9 mouse cellular contexts compared by ENCODE assay signal in the genomic region with DNA sequence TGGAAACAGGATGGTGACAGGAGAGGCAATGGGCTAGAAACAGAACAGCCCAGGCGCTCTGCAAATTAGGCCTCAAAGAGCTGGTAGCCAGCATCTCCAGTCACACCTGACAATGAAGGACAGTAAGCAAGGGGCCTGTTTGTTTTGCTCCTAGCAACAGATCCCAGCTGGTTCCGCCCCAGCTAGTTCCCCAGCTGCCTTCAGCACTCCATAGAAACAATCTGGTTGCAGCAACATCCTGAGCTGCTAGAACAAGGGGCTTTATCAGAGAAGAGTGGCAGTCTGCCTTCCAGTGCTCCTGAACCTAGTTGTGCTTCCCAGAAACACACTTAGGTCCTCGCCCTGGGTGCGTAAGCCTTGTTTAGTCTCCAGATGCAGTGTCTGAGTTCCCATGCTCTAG. TPM values are rescaled to one million over a fixed set of nuclear protein-coding genes. Genes with fewer than 3 reads are reported as not detected.
DNase-seq lines count a peak whose midpoint lies in the region; ATAC-seq lines count a peak whose summit lies in the region.
"Had no signal": no experiment of that assay in that cellular context is flagged by ENCODE, and none has a peak within 500 bp of the region (broad histone marks: within the 10 kb centered on the region; RNA-seq: fewer than 3 reads in every experiment).

No protein-coding gene starts in this region.

- intact Hi-C loops in heart, postnatal 14 days (cut with DNase I): loop anchor here (2.0 to 10.0 kb wide), 2 partner anchors 34 to 114 kb away; no protein-coding TSS in a partner anchor

- H3K9me3 ChIP-seq in midbrain, embryonic 11.5 days (ENCODE audit: control insufficient read depth, low read length): no peaks in the 10 kb centered on the region
- no peaks in the 10 kb centered on the region for H3K9me3 ChIP-seq in midbrain, embryonic 13.5 days
- H3K9me3 ChIP-seq in midbrain, embryonic 14.5 days (ENCODE audit: control insufficient read depth, low read length): no peaks in the 10 kb centered on the region
- H3K9me3 ChIP-seq: kidney, embryonic 15.5 days; limb, embryonic 13.5 days had no signal

- H3K4me3 ChIP-seq in midbrain, embryonic 11.5 days (ENCODE audit: low read depth, low read length): no peak overlapping the region
- no peak overlapping the region for H3K4me3 ChIP-seq in midbrain, embryonic 13.5 days (replicated peaks)
- H3K4me3 ChIP-seq in midbrain, embryonic 14.5 days (replicated peaks; ENCODE audit: low read depth, low read length): no peak overlapping the region
- H3K4me3 ChIP-seq: kidney, embryonic 15.5 days; limb, embryonic 13.5 days had no signal

- peak; percentile 86 for DNase-seq in midbrain, embryonic 11.5 days (ENCODE audit: low spot score, missing footprints)
- DNase-seq in heart, adult 18-20 months: peak; percentile 33 to 35
- DNase-seq in heart, postnatal 14 days: peak; percentile 35 to 48
- DNase-seq in midbrain, embryonic 14.5 days: peak; percentile 49
- no peak for DNase-seq in gastrocnemius, adult 18-20 months (ENCODE audit: low spot score)
- no peak for DNase-seq in frontal cortex, postnatal 25 days (ENCODE audit: low spot score in 2 of 2)

- WGBS in midbrain, embryonic 11.5 days: 30% methylated on average over 4 of the region's 4 CpGs
- 34% methylated on average over 4 of the region's 4 CpGs for WGBS in midbrain, embryonic 13.5 days
- 19% methylated on average over 4 of the region's 4 CpGs for WGBS in midbrain, embryonic 14.5 days

- peaks cover 12% of the 10 kb centered on the region for H3K4me1 ChIP-seq in midbrain, embryonic 11.5 days (ENCODE audit: control insufficient read depth, insufficient read depth, low read length)
- peaks cover 31% of the 10 kb centered on the region for H3K4me1 ChIP-seq in midbrain, embryonic 13.5 days (replicated peaks)
- H3K4me1 ChIP-seq in midbrain, embryonic 14.5 days (ENCODE audit: control insufficient read depth, insufficient read depth, low read length): peaks cover 3% of the 10 kb centered on the region

- peaks cover 14% of the 10 kb centered on the region for H3K27me3 ChIP-seq in midbrain, embryonic 11.5 days (ENCODE audit: control insufficient read depth, insufficient read depth, low read length)
- peaks cover 21% of the 10 kb centered on the region for H3K27me3 ChIP-seq in midbrain, embryonic 13.5 days
- peaks cover 4% of the 10 kb centered on the region; the same call in 1 of the 2 replicates for H3K27me3 ChIP-seq in midbrain, embryonic 14.5 days (ENCODE audit: control insufficient read depth, insufficient read depth, low read length)

- H3K36me3 ChIP-seq in midbrain, embryonic 11.5 days (ENCODE audit: control insufficient read depth, insufficient read depth, low read length): no peaks in the 10 kb centered on the region
- H3K36me3 ChIP-seq in midbrain, embryonic 13.5 days: no peaks in the 10 kb centered on the region
- H3K36me3 ChIP-seq in midbrain, embryonic 14.5 days (ENCODE audit: control insufficient read depth, insufficient read depth, low read length): no peaks in the 10 kb centered on the region
- H3K36me3 ChIP-seq: kidney, embryonic 15.5 days; limb, embryonic 13.5 days had no signal

- 0 out of 2 replicates have a peak, but pooled peaks have one; percentile 20 for ATAC-seq in midbrain, embryonic 11.5 days (ENCODE audit: low FRiP score)
- no peak; the same call in 1 of the 2 replicates for ATAC-seq in midbrain, embryonic 13.5 days
- ATAC-seq in midbrain, embryonic 14.5 days (ENCODE audit: low FRiP score, low TSS enrichment): no peak

- H3K4me2 ChIP-seq in midbrain, embryonic 11.5 days: no peak overlapping the region
- H3K4me2 ChIP-seq in midbrain, embryonic 13.5 days (replicated peaks): no peak overlapping the region
- H3K4me2 ChIP-seq in midbrain, embryonic 14.5 days (ENCODE audit: low read length): no peak overlapping the region
- H3K4me2 ChIP-seq: kidney, embryonic 15.5 days; limb, embryonic 13.5 days had no signal

- H3K27ac ChIP-seq in midbrain, embryonic 11.5 days (ENCODE audit: low read depth, low read length): no peak overlapping the region
- H3K27ac ChIP-seq in midbrain, embryonic 13.5 days: no peak overlapping the region
- H3K27ac ChIP-seq in midbrain, embryonic 14.5 days (replicated peaks; ENCODE audit: low read depth, low read length): no peak overlapping the region
- H3K27ac ChIP-seq: kidney, embryonic 15.5 days; limb, embryonic 13.5 days had no signal

- H3K9ac ChIP-seq in midbrain, embryonic 11.5 days (ENCODE audit: low read length): no peak overlapping the region
- H3K9ac ChIP-seq in midbrain, embryonic 13.5 days (replicated peaks): no peak overlapping the region
- no peak overlapping the region for H3K9ac ChIP-seq in midbrain, embryonic 14.5 days (replicated peaks; ENCODE audit: low read length)
- H3K9ac ChIP-seq: kidney, embryonic 15.5 days; limb, embryonic 13.5 days had no signal

RNA-seq across cellular contexts. Expression of gene Cacnb2, which starts 5.7 kb away (rescaled TPM):
- polyA plus RNA-seq in midbrain, embryonic 11.5 days (2014; fragmentation: Nextera tagmentation; extraction: Ambion mirVana): 1.1 TPM in 2 replicates
- polyA plus RNA-seq in midbrain, embryonic 13.5 days (2015; fragmentation: Nextera tagmentation; extraction: Ambion mirVana): 3.3 and 3.9 TPM in 2 replicates
- 10 to 100 TPM; 81.5 to 86.5 TPM for total RNA-seq in heart, adult 18-20 months (2021)
- 10 to 100 TPM; 66.3 to 74.0 TPM for total RNA-seq in heart, postnatal 14 days (2021)
- polyA plus RNA-seq in midbrain, embryonic 14.5 days (2014; fragmentation: Nextera tagmentation; extraction: Ambion mirVana): 5.9 and 9.3 TPM in 2 replicates
- total RNA-seq in gastrocnemius, adult 18-20 months (2021): under 1 TPM; 0.32 to 0.81 TPM

Comparison
In these comparisons a context has a peak if more than half of its experiments do, and no peak if none do; other contexts are left out.
1. DNase-seq: peak in midbrain, embryonic 11.5 days (single experiment), heart, adult 18-20 months (2 of 2), heart, postnatal 14 days (2 of 2) and midbrain, embryonic 14.5 days (single experiment); none in gastrocnemius, adult 18-20 months (single experiment) and frontal cortex, postnatal 25 days (0 of 2).
2. RNA of gene Cacnb2, which starts 5.7 kb away (total RNA-seq): 81.5 to 86.5 TPM in heart, adult 18-20 months and 66.3 to 74.0 TPM in heart, postnatal 14 days; 0.32 to 0.81 TPM in gastrocnemius, adult 18-20 months; every median in the first group is over 10 times any median in the second.